Mouse (Mus musculus) ovary, adult 10 weeks (tissue): Measurements from ENCODE around the gene Spesp1. TPM values are rescaled to one million over a fixed set of nuclear protein-coding genes. Genes with fewer than 3 reads are reported as not detected.

ENCODE experiments used
- polyA plus RNA-seq: library from polyadenylated mRNA; stranded (reverse); fragments of 350-450 nt; fragmentation: Illumina TruSeq; extraction: RNeasy Lipid Tissue Mini Kit (QIAGEN cat#74804); gene quantifications from one replicate; pipeline ENCODE4 v1.2.3, GENCODE M21; 2014

Spesp1 gene
- not detected for polyA plus RNA-seq

DNA sequence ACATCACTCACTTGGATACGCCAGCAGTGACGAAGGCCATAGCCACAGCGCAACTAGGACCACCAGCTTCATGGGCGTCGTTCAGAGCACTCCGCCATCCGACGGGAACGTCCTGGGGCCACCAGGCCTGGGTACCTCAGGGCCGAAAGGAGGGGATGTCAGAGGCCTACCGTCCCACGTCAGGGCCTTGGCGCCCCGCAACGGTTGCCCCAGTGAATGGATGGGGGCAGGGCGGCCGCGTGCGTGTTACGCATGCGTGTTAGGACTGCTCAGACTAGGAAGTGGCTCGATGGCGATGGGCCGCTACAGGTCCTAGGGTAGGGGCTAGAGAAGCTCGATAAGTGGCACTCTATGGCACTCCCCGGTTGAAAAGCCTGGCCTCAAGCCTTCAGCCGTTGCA, at the start of gene Spesp1:
Gene Spesp1, minus strand, starts transcription at position 218 of the 400 bp plus-strand sequence.

Other genes starting within 250 kb of the Spesp1 start
- 51.5 TPM for gene Glce, start 159.6 kb downstream of the Spesp1 start, polyA plus RNA-seq
- gene Anp32a, start 59.1 kb upstream of the Spesp1 start, polyA plus RNA-seq, result 1,641 TPM